Mouse (Mus musculus): ENCODE measurements at regions not wholly inside any gene's neighbourhood (a gene's known extent, or its start where the extent isn't known, plus 50 kb on each side); places are given as distances from the start of the nearest gene placed in this dataset.

DNA sequence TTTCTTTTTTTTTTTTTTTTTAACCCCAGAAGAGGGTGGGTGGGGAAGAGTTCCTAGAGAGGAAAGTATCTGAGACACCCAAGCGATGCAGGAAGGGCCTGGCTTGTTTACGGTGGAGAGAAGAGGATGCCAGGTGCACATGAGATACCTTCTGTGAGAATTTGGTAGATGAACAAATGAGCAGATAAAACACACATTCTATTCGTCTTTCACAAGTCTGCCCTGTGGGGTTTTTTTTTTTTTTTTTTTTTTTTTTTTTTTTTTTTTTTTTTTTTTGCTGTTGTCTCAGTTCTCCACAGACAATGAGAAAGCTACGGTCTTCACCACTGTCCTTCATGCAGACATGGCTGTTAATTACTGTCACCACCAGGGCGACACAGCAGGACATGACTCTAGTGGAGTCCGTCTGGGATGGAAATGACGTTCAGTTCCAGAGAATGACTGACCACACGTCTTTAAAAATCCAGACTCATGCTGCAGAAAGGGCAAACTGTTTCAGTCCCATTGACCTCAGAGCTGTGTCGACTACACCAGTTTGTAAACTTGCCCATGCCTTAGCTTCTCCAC, 278.3 kb downstream of the Lnpk start:
- H3K9ac ChIP-seq: no peak overlapping the region
- H3K27me3 ChIP-seq (replicated peaks): 0 out of 2 replicates have a peak, but pooled peaks cover 10% of the 10 kb centered on the region
- no peaks in the 10 kb centered on the region for H3K36me3 ChIP-seq
- no peaks in the 10 kb centered on the region for H3K9me3 ChIP-seq (replicated peaks)
- 26% methylated on average over 9 of the region's 9 CpGs for WGBS (ENCODE audit: insufficient replicate concordance)
- no peak for ATAC-seq
- H3K4me3 ChIP-seq: no peak overlapping the region
- no peak overlapping the region for H3K27ac ChIP-seq
- H3K4me2 ChIP-seq: peak overlapping the region; percentile 55; the same call in 1 of the 2 replicates
- H3K4me1 ChIP-seq: 0 out of 2 replicates have a peak, but pooled peaks cover 3% of the 10 kb centered on the region

DNA sequence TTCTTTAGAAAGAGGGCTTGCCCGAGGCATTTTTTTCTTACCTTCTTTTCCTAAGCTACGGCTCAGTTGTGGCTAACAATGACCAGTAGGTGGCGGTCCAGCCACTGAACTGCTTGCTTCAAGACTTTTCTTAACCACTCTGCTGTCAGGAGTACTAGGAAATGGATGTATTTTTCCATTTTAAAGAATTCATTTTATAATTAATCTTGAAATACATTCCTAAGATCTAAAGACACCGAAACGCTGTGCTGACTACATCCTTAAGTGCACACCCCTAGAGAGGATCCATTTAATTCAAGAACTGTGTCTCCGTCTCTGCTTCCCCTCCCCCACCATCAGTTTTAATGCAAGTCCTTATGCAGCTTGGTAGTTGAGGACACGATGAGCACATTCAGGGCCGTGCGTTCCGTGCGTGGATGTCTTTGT, 278.9 kb downstream of the Lnpk start:
- 3% methylated on average over 11 of the region's 11 CpGs for WGBS (ENCODE audit: insufficient replicate concordance)

DNA sequence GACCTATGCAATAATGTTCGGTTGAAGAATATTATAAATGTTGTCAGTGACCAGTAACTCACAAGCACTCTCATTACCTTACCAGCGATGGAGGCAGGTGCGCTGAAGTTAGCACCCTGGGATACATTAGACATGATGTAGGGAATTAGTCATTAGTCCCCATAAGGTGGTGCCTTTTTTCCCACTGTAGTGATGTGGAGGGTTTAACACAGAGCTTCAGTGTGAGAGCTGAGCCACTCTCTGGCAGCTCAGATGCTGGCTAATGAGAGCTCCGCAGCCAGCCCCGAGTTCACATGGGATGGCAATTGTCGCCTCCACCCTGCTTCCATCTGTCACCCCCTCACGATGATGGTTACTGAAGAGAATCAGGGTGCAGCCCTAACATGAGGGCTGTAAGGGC, 286.6 kb downstream of the Lnpk start:
- Histone ChIP-seq H3K4me1 (no peaks in the 10 kb centered on the region), H3K4me3 (no peak overlapping the region), H3K27me3 (replicated peaks) (0 out of 2 replicates have a peak, but pooled peaks cover under 1% of the 10 kb centered on the region), H3K36me3 (no peaks in the 10 kb centered on the region), H3K27ac (no peak overlapping the region), H3K4me2 (no peak overlapping the region), H3K9me3 (replicated peaks) (no peaks in the 10 kb centered on the region), H3K9ac (no peak overlapping the region)
- WGBS (ENCODE audit: insufficient replicate concordance): 74% methylated on average over 7 of the region's 7 CpGs
- no peak for ATAC-seq

More for the DNA sequence above, 278.9 kb downstream of the Lnpk start:
- ATAC-seq: no peak
- Histone ChIP-seq H3K9me3 (replicated peaks) (no peaks in the 10 kb centered on the region), H3K4me1 (0 out of 2 replicates have a peak, but pooled peaks cover 3% of the 10 kb centered on the region), H3K27me3 (replicated peaks) (0 out of 2 replicates have a peak, but pooled peaks cover 10% of the 10 kb centered on the region), H3K4me2 (peak overlapping the region; percentile 55), H3K9ac (no peak overlapping the region), H3K36me3 (no peaks in the 10 kb centered on the region), H3K4me3 (peak overlapping the region; percentile 10; the same call in 1 of the 2 replicates), H3K27ac (no peak overlapping the region)

DNA sequence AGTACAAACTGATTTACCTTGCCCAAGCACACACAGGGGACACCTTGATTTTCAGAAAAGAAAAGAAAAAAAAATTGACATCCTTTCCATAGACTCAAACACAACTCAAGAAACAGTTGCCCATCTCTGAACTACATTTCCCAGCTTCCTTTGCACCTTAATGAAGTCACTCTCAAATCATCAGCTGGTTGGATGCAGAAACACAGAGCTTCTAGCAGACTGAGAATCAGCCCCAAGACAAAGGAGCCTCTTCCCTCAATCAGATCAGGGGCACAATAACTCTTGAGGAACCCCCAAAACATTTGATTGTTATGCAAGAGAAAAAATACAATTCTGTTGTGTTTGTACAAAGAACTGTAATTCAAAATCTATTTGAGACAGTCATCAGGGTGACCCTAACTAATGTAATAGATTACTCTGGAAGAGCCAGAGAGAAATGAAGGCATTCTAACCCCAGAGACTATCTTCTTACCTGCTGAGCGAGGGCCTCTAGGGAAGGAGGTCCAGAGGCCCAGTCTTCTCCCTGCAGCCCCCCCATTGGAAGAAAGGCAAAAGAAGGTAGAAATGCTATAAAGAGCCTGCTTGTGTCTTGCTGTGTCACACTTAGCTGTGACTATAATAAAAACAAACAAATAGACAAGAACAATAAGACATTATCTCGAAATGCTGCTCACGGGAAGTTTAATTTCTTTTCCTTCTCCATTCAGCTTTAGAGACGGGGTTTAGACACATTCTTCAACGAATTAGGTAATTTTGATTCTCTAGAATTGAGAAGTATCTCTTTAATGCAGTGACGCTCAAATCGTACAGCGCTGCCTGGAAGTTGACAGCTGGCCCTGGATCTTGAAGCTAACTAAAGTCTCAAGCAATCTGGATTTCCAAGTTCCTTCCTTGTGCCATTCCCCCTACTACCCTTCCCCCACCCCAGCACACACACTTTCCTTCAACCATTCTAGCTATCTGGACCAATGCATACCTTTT, 287.5 kb downstream of the Lnpk start:
- no peak for ATAC-seq
- H3K27ac ChIP-seq: no peak overlapping the region
- no peaks in the 10 kb centered on the region for H3K9me3 ChIP-seq (replicated peaks)
- H3K36me3 ChIP-seq: no peaks in the 10 kb centered on the region
- no peak overlapping the region for H3K4me3 ChIP-seq
- no peak overlapping the region for H3K4me2 ChIP-seq
- no peaks in the 10 kb centered on the region for H3K27me3 ChIP-seq (replicated peaks)
- H3K4me1 ChIP-seq: no peaks in the 10 kb centered on the region
- 66% methylated on average over 8 of the region's 8 CpGs for WGBS (ENCODE audit: insufficient replicate concordance)
- H3K9ac ChIP-seq: no peak overlapping the region

DNA sequence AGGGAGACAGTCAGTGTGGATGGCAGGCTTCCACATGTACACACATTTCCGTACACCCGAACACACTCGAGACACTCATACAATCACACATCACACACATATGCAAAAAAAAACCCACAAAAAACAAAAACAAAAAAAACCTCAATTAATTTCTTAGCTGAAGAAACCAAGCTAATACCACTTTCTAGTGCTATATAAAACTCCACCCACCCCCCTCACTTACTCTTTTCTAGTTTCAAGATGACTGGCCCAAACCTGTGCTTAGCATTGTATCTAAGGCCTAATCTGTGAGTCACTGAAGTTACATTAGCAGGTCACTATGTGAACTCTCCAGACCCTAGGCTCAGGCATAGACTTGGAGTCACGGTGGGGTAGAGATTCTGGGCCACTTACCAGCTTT, 293.6 kb downstream of the Lnpk start:
- no peaks in the 10 kb centered on the region for H3K27me3 ChIP-seq (replicated peaks)
- no peaks in the 10 kb centered on the region for H3K4me1 ChIP-seq
- H3K9me3 ChIP-seq (replicated peaks): no peaks in the 10 kb centered on the region
- H3K4me3 ChIP-seq: no peak overlapping the region
- no peak overlapping the region for H3K27ac ChIP-seq
- no peak overlapping the region for H3K9ac ChIP-seq
- ATAC-seq: no peak
- H3K36me3 ChIP-seq: no peaks in the 10 kb centered on the region
- WGBS (ENCODE audit: insufficient replicate concordance): 72% methylated on average over 4 of the region's 4 CpGs
- no peak overlapping the region for H3K4me2 ChIP-seq

DNA sequence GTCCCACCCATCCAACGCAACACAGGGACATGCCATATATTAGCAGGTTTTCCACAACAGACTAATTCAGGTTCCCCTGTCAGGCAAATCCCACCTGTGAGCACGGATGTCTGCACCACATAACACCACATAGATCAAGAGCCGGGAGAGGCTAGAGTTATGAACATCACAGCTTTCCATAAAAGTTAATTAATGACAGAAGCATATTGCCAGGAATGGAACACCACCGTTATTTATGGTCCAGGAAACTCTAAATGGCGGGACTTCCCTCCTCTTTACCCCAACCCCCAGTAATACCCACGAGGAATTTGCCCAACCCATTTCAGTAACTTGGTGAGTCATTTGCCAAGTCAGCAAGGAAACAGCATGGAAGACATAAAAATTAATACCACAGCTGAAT, 314.3 kb downstream of the Lnpk start:
- Histone ChIP-seq H3K9me3 (replicated peaks) (no peaks in the 10 kb centered on the region), H3K27me3 (replicated peaks) (no peaks in the 10 kb centered on the region), H3K4me1 (no peaks in the 10 kb centered on the region), H3K4me3 (no peak overlapping the region), H3K9ac (no peak overlapping the region), H3K4me2 (no peak overlapping the region), H3K36me3 (no peaks in the 10 kb centered on the region), H3K27ac (no peak overlapping the region)
- no peak for ATAC-seq
- WGBS (ENCODE audit: insufficient replicate concordance): 59% methylated on average over 6 of the region's 6 CpGs

DNA sequence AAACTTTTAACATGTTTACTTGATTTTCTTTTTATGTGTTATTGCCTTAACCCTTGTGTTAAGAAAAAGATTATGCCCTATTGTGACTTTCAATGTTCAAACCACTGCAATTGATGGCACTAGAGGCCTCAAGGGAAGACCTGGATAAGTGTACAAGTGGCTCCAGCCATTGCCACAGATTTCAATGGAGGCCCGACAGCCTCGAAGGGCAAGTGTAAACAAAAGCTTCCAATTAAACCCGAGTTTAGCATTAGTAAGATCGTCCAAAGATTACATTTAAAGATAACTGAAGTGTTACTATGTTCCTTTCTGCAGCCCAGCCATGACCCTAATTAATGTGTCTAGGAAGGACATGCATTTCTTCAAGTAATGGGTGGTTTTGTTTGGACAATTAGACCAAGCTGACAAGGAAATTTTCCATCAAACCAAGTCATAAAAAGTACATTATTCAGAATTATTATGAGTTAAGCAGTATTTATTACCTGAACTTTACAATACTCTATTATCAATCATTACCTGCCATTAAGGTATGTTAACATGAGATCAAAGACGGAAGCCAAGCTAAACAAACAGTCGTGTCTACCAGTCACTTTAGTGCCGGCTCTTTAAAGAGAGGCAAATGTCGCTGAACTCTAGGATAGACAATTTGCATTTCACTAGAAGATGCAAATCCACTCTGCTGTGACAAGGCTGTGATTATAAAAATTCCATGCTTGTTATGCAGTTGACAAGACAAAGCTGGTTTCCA, 322.0 kb downstream of the Lnpk start:
- 49% methylated on average over 8 of the region's 8 CpGs for WGBS (ENCODE audit: insufficient replicate concordance)
- H3K9me3 ChIP-seq (replicated peaks): no peaks in the 10 kb centered on the region
- H3K4me1 ChIP-seq: no peaks in the 10 kb centered on the region
- H3K27me3 ChIP-seq (replicated peaks): no peaks in the 10 kb centered on the region
- no peak overlapping the region for H3K4me3 ChIP-seq
- ATAC-seq: no peak
- H3K9ac ChIP-seq: no peak overlapping the region
- H3K36me3 ChIP-seq: no peaks in the 10 kb centered on the region
- no peak overlapping the region for H3K4me2 ChIP-seq
- H3K27ac ChIP-seq: no peak overlapping the region

DNA sequence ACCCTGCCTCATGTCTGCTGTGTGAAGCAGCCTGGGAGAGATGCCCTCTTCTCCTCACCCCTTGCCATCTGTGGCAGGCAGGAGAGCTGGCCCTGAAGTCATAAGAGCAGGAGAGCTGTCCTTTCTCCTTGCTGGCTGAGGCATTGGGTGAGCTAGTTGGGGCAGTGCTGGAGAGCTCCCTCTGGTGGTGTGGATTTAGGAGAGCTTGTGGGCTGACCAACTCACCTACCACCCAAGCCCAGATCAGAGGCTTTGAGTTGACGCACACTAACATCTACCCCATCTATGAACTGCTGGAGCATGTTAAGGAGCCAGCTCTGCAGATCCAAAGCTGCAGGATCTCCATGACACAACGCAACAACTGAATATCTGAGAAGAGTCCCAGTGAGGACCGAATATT, 331.7 kb downstream of the Lnpk start:
- Histone ChIP-seq H3K4me2 (no peak overlapping the region), H3K9me3 (replicated peaks) (no peaks in the 10 kb centered on the region), H3K27ac (no peak overlapping the region), H3K9ac (no peak overlapping the region), H3K27me3 (replicated peaks) (no peaks in the 10 kb centered on the region), H3K4me1 (no peaks in the 10 kb centered on the region), H3K4me3 (no peak overlapping the region), H3K36me3 (no peaks in the 10 kb centered on the region)
- 88% methylated on average over 3 of the region's 3 CpGs for WGBS (ENCODE audit: insufficient replicate concordance)
- ATAC-seq: no peak

DNA sequence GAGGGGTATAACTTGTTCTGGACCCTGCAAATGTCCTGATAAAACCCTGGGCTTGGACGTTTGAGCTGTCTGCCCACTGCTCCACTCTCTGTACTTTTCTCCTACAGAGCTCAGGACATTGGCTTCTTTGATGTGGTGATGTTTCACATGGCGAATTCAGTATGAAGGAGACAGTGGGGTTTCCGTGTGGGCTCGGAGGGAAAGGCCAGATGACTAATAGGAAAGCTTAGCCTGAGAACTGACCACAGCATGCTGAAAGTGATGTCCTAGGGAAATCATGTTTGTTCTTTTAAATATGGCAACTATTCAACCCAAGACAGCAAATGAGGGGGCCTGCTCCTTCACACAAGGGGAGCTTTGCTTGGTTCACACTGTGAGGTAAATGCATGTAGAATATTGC, 332.6 kb downstream of the Lnpk start:
- Histone ChIP-seq H3K9me3 (replicated peaks) (no peaks in the 10 kb centered on the region), H3K9ac (no peak overlapping the region), H3K4me1 (no peaks in the 10 kb centered on the region), H3K27me3 (replicated peaks) (no peaks in the 10 kb centered on the region), H3K4me3 (no peak overlapping the region), H3K27ac (no peak overlapping the region), H3K36me3 (no peaks in the 10 kb centered on the region), H3K4me2 (no peak overlapping the region)
- no peak for ATAC-seq
- 58% methylated on average over 4 of the region's 4 CpGs for WGBS (ENCODE audit: insufficient replicate concordance)

DNA sequence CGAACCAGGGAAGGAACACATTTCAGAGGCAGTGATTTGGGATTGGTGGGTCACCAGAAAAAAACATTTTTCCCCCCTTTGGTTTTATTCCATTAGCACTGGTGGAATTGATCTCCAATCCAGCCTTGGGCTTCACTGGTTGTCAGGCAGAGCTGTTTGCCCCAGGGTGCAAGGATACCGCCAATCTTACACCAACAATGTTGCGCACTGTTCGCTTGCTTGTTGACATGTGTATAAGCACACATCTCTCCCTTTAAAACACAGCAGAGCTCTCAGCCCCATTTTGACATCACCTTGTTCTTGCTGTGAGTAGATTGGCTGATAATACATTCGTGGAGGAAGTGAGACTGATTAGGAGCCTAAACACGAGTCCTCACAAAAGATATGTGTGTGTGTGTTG, 333.1 kb upstream of the Atp5g3 start:
- ATAC-seq: no peak
- no peaks in the 10 kb centered on the region for H3K27me3 ChIP-seq (replicated peaks)
- no peak overlapping the region for H3K27ac ChIP-seq
- no peaks in the 10 kb centered on the region for H3K36me3 ChIP-seq
- no peaks in the 10 kb centered on the region for H3K9me3 ChIP-seq (replicated peaks)
- H3K4me1 ChIP-seq: no peaks in the 10 kb centered on the region
- WGBS (ENCODE audit: insufficient replicate concordance): 64% methylated on average over 6 of the region's 6 CpGs
- H3K9ac ChIP-seq: no peak overlapping the region
- no peak overlapping the region for H3K4me2 ChIP-seq
- no peak overlapping the region for H3K4me3 ChIP-seq

DNA sequence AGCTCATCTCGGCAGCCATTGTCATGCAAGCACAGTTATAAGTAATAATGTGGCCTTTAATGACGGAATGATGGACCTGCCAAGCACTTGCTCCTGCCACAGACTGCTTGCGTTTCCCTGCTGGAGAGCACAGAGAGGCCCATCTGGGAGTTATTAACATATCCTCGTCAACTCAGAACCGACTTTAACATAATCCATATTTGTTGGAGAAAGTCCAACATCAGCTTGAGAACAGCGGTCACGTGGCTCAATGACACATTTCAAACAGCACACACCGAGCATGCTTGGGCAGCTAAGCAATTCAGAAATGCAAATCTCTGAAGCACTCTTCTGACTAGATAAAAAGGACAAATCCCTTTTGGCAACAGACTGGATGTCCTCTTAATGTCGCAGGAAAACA, 332.7 kb upstream of the Atp5g3 start:
- 75% methylated on average over 9 of the region's 9 CpGs for WGBS (ENCODE audit: insufficient replicate concordance)
- no peaks in the 10 kb centered on the region for H3K36me3 ChIP-seq
- no peak overlapping the region for H3K27ac ChIP-seq
- H3K9me3 ChIP-seq (replicated peaks): no peaks in the 10 kb centered on the region
- H3K4me1 ChIP-seq: no peaks in the 10 kb centered on the region
- no peak overlapping the region for H3K4me3 ChIP-seq
- no peak for ATAC-seq
- H3K4me2 ChIP-seq: no peak overlapping the region
- no peaks in the 10 kb centered on the region for H3K27me3 ChIP-seq (replicated peaks)
- H3K9ac ChIP-seq: no peak overlapping the region

DNA sequence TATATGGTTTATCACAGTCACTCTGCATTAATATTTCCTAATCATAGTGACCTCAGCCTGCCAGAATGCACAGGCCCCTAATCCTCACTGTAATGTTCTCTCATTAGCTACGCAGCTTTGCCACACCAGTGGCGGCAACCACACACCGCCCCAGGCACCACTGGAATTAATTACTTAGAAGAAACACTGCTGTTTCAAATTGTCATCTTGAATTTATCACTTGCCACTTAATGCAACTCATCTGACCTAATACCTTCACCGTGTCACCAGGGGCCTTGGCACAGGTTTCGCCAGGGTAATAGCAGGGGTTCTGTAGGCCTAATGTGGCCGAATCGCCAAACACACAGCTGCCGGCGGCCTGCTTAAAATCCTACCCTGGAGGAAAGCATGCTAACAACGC, 328.5 kb upstream of the Atp5g3 start:
- Histone ChIP-seq H3K4me3 (no peak overlapping the region), H3K27me3 (replicated peaks) (no peaks in the 10 kb centered on the region), H3K9ac (no peak overlapping the region), H3K4me1 (no peaks in the 10 kb centered on the region), H3K4me2 (no peak overlapping the region), H3K9me3 (replicated peaks) (no peaks in the 10 kb centered on the region), H3K27ac (no peak overlapping the region), H3K36me3 (no peaks in the 10 kb centered on the region)
- ATAC-seq: no peak
- WGBS (ENCODE audit: insufficient replicate concordance): 77% methylated on average over 10 of the region's 10 CpGs
